Mouse (Mus musculus) heart, adult 2 months (tissue): ENCODE data around the gene Stag1.

ENCODE experiments used
- CTCF ChIP-seq: fragments of 200-600 bp; IDR thresholded peaks from 2 replicates; pipeline ENCODE4 v1.8.1; 2022; ENCODE audit warnings: antibody characterized with exemption, mild to moderate bottlenecking, moderate library complexity
- POLR2A ChIP-seq: fragments of 200-500 bp; IDR thresholded peaks from 2 replicates; pipeline ENCODE4 v1.6.1; 2011; ENCODE audit warnings: mild to moderate bottlenecking, low read depth, low read length, control low read depth; ENCODE audit not compliant: insufficient read depth

- TF ChIP-seq CTCF (no peak), POLR2A (no peak)
Measured at GRCm38 (mm10) chr9:100596317-100596716, 1.3 kb upstream of the Stag1 start.
